Comparison of ENCODE assay signal across 16 mouse cellular contexts in the genomic region with DNA sequence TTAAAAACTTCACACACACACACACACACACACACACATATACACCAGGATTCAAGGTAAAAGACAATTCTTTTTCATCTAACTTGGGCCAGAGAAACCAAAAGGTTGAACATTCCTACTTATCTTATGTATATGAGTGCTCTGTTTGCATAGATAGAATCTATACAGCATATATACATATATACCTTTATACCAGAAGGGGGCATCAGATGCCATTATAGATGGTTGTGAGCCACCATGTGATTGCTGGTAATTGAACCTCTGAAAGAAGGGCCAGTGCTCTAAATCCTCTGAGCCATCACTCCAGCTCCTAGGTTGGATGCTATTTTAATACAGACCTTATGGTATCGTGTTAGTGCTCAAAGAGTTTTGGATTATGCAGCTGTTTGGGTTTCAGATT. TPM values are rescaled to one million over a fixed set of nuclear protein-coding genes. Genes with fewer than 3 reads are reported as not detected.
DNase-seq lines count a peak whose midpoint lies in the region; ATAC-seq and TF ChIP-seq lines count a peak whose summit lies in the region.
"Had no signal": no experiment of that assay in that cellular context is flagged by ENCODE, and none has a peak within 500 bp of the region (broad histone marks: within the 10 kb centered on the region; RNA-seq: fewer than 3 reads in every experiment).

No protein-coding gene starts in this region.

- no peak for ATAC-seq in kidney, postnatal 0 days (replicated peaks; ENCODE audit: low FRiP score, low read depth)
- ATAC-seq in megakaryocyte-erythroid progenitor cell, adult 5-6 weeks (replicated peaks; ENCODE audit: low FRiP score, low TSS enrichment, poor library complexity, severe bottlenecking): peak; percentile 83
- no peak; the same call in 1 of the 2 replicates for ATAC-seq in erythroid progenitor cell, adult 5-6 weeks (replicated peaks; ENCODE audit: low FRiP score, poor library complexity, severe bottlenecking)
- ATAC-seq: forebrain, embryonic 14.5 days; lung, postnatal 0 days had no signal

- no peak overlapping the region for H3K9ac ChIP-seq in kidney, postnatal 0 days (ENCODE audit: low read depth, low read length)
- H3K9ac ChIP-seq: hindbrain, embryonic 15.5 days; limb, embryonic 15.5 days; neural tube, embryonic 13.5 days; stomach, embryonic 15.5 days had no signal

- WGBS in kidney, postnatal 0 days: 83% methylated on average over 1 of the region's 1 CpGs

- no peaks in the 10 kb centered on the region for H3K27me3 ChIP-seq in kidney, postnatal 0 days (ENCODE audit: insufficient read depth, low read length)
- H3K27me3 ChIP-seq: hindbrain, embryonic 15.5 days; limb, embryonic 15.5 days; stomach, embryonic 15.5 days had no signal

- H3K4me2 ChIP-seq in kidney, postnatal 0 days (ENCODE audit: low read length): no peak overlapping the region
- H3K4me2 ChIP-seq: hindbrain, embryonic 15.5 days; limb, embryonic 15.5 days; neural tube, embryonic 13.5 days; stomach, embryonic 15.5 days had no signal

- H3K9me3 ChIP-seq in kidney, postnatal 0 days (replicated peaks; ENCODE audit: low read length): no peaks in the 10 kb centered on the region
- H3K9me3 ChIP-seq: heart, embryonic 10.5 days; hindbrain, embryonic 15.5 days; limb, embryonic 15.5 days; neural tube, embryonic 13.5 days; stomach, embryonic 15.5 days had no signal

- TF ChIP-seq CTCF in kidney, postnatal 0 days (IDR thresholded peaks at IDR 0.05; ENCODE audit: low read depth): 0 out of 2 replicates have a peak, but pooled peaks have one; percentile 11

- H3K4me3 ChIP-seq in kidney, postnatal 0 days (replicated peaks; ENCODE audit: low read depth, low read length): no peak overlapping the region
- H3K4me3 ChIP-seq: heart, embryonic 10.5 days; hindbrain, embryonic 15.5 days; limb, embryonic 15.5 days; neural tube, embryonic 13.5 days; stomach, embryonic 15.5 days had no signal

- no peak for DNase-seq in kidney, postnatal 0 days (ENCODE audit: low spot score)
- no peak for DNase-seq in kidney, adult 9 months
- peak; percentile 36 for DNase-seq in A20 (ENCODE audit: low read depth, low spot score)
- DNase-seq in NIH3T3 (ENCODE audit: low read depth): peak; percentile 48
- no peak for DNase-seq in urinary bladder, postnatal 25 days (ENCODE audit: low spot score)
- DNase-seq: cerebellum, adult 11-12 months; thymus, postnatal 14 days had no signal

- H3K27ac ChIP-seq in kidney, postnatal 0 days: no peak overlapping the region
- H3K27ac ChIP-seq: heart, embryonic 10.5 days; hindbrain, embryonic 15.5 days; limb, embryonic 15.5 days; neural tube, embryonic 13.5 days; stomach, embryonic 15.5 days had no signal

- H3K4me1 ChIP-seq in kidney, postnatal 0 days (replicated peaks; ENCODE audit: insufficient read depth, low read length): no peaks in the 10 kb centered on the region
- H3K4me1 ChIP-seq: heart, embryonic 10.5 days; hindbrain, embryonic 15.5 days; limb, embryonic 15.5 days; stomach, embryonic 15.5 days had no signal

- H3K36me3 ChIP-seq in kidney, postnatal 0 days (ENCODE audit: insufficient read depth, low read length): no peaks in the 10 kb centered on the region
- H3K36me3 ChIP-seq: heart, embryonic 10.5 days; hindbrain, embryonic 15.5 days; limb, embryonic 15.5 days; neural tube, embryonic 13.5 days; stomach, embryonic 15.5 days had no signal

RNA-seq across cellular contexts. Expression of a gene that starts 12.0 kb away (rescaled TPM):
- 36.8 and 42.4 TPM in 2 replicates for polyA plus RNA-seq in kidney, postnatal 0 days (2015; fragmentation: Nextera tagmentation; extraction: Ambion mirVana)
- total RNA-seq in megakaryocyte-erythroid progenitor cell, adult 5-6 weeks (2014; fragmentation: Nextera tagmentation): 11.1 and 13.7 TPM in 2 replicates
- total RNA-seq in megakaryocyte-erythroid progenitor cell, adult 5-6 weeks (2017): 23.1 and 32.8 TPM in 2 replicates
- total RNA-seq in erythroid progenitor cell, adult 5-6 weeks (2015; ENCODE audit: low replicate concordance): 79.3 and 83.4 TPM in 2 replicates
- total RNA-seq in erythroid progenitor cell, adult 5-6 weeks (2017; ENCODE audit: low replicate concordance): 56.4 and 71.6 TPM in 2 replicates

RNA-seq across cellular contexts. Expression of a gene that starts 58.0 kb away (rescaled TPM):
- polyA plus RNA-seq in kidney, postnatal 0 days (2015; fragmentation: Nextera tagmentation; extraction: Ambion mirVana): 10.7 and 11.1 TPM in 2 replicates
- 46.6 and 46.8 TPM in 2 replicates for total RNA-seq in megakaryocyte-erythroid progenitor cell, adult 5-6 weeks (2014; fragmentation: Nextera tagmentation)
- 58.4 TPM in 2 replicates for total RNA-seq in megakaryocyte-erythroid progenitor cell, adult 5-6 weeks (2017)
- total RNA-seq in erythroid progenitor cell, adult 5-6 weeks (2015; ENCODE audit: low replicate concordance): 145 and 170 TPM in 2 replicates
- 145 and 177 TPM in 2 replicates for total RNA-seq in erythroid progenitor cell, adult 5-6 weeks (2017; ENCODE audit: low replicate concordance)

Comparison
In these comparisons a context has a peak if more than half of its experiments do, and no peak if none do; other contexts are left out.
1. DNase-seq: peak in A20 (single experiment) and NIH3T3 (single experiment); none in kidney, postnatal 0 days (single experiment), kidney, adult 9 months (single experiment) and urinary bladder, postnatal 25 days (single experiment).